Mouse (Mus musculus) gastrocnemius, postnatal 10 days (tissue): Measurements from ENCODE around the gene Olfr916. TPM values are rescaled to one million over a fixed set of nuclear protein-coding genes. Genes with fewer than 3 reads are reported as not detected.

ENCODE experiments used
- DNase-seq: peaks from one replicate; pipeline ENCODE4 v3.0.0; 2021; ENCODE audit warnings: mixed read lengths
- long read RNA-seq, 2 experiments: library from polyadenylated mRNA; stranded (forward); transcript quantifications; one replicate each; pipeline ENCODE4 v2.0.0; 2021
- total RNA-seq, 2 experiments: library from RNA; stranded (reverse); gene quantifications; 2 replicates each; pipeline ENCODE4 v1.2.3; 2021

Gene Olfr916
- not detected for total RNA-seq
- long read RNA-seq, experiment 1 = 0 reads
- long read RNA-seq, experiment 2 = 0 reads

DNA sequence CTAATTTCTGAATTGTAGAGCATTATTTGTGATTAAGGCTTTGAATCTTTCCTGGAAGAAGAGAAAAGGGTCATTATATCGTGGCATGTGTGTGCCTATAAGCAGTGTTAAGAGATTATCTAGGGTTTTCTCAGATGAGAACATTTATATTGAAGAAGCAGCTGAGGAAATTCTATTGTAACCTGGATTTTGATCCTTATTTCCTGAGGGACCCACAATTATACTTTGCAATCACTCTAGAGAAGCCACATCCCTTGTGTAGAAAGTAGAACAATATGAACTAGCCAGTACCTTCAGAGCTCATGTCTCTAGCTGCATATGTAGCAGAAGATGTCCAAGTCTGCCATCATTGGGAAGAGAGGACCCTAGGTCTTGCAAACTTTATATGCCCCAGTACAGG lies at the start of gene Olfr916:
Gene Olfr916, minus strand, starts transcription at position 101 of the 400 bp plus-strand sequence.
- DNase-seq = no peak

DNA sequence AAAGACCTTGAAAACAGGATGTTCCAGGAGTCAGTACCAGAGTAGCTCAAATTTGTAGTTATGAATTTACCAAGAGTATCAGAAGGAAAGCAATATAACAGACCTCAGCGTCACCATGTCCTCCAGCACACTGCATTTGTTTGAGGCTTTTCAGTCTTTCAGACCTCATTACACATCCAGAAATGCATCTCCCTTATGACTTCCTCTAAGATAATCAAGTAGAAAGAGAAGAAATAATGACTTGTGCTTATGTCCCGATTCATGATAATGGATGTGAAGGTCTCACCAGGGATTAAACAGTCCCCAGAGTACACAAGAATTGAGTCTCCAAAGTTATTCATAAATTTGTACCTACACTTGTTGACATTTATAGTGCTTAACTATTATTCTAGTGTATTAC lies 14.8 kb upstream of the Olfr916 start, which contains the start of gene Olfr918:
Gene Olfr918, minus strand, starts transcription at position 101 of the 400 bp plus-strand sequence.
- no peak for DNase-seq

DNA sequence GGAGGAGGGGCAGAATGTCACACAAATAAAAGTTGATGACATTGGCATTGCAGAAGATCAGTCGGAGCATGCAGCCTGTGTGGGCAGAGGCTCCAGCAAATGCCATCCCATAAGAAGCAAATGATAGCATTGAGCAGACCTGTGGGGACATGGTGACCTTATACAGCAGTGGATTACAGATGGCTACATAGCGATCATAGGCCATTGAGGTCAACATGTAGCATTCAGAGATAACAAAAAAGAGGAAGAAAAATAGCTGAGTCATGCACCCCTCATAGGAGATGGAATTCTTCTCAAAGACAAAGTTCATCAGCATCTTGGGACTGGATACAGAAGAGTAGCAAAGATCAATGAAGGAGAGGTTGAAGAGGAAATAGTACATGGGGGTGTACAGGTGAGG lies 13.2 kb upstream of the Olfr916 start:
- DNase-seq = no peak

DNA sequence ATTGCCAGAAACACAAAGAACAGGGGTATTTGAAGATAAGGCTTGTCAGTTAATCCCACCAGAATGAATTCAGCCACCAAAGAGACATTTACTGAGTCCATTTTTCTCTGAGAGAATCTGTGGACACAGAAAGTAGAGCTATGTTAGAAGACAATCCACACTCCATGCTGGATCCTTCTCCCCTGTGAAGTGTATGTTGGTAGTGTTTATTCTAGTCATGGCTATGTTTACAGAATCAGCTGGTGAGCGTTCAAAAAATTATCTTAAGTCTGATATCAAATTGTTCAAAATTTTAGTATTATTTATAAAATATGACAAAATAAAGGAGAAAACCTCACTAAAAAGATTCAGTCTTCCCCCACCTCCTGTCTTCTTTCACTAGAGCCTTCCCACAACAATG lies 6.1 kb upstream of the Olfr916 start, which contains the start of gene Olfr917:
Gene Olfr917, minus strand, starts transcription at position 101 of the 400 bp plus-strand sequence.
- no peak for DNase-seq

DNA sequence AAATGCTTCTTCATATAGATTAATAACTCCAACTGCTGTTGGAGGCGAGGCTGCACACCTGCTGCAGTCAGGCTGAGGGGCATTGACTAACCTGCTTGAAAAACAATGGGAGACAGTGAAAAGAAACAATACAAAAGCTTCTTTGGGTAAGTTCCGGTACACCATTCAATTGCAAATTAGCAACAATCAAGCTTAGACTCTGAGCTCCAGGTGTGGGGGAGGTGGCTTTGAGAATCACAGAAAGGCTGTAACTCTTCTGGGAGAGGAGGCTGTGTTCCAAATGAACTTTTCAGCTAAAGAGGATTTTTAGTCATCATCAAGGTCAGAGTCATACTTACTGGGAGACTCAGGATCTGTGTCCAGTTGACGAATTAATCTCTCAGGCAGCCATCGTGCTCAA lies 27.3 kb downstream of the Olfr916 start:
- no peak for DNase-seq

Other genes with a start within 250 kb of the Olfr916 start
- gene Olfr901, start 230.4 kb downstream of the Olfr916 start, total RNA-seq = not detected
- gene Olfr902, start 212.2 kb downstream of the Olfr916 start, total RNA-seq = not detected
- gene Olfr904, start 196.7 kb downstream of the Olfr916 start, total RNA-seq = not detected
- gene Olfr905, start 188.8 kb downstream of the Olfr916 start, total RNA-seq = not detected
- not detected for gene Olfr906, start 172.8 kb downstream of the Olfr916 start, total RNA-seq
- gene Olfr907, start 164.1 kb downstream of the Olfr916 start, total RNA-seq = not detected
- gene Olfr911-ps1, start 138.3 kb downstream of the Olfr916 start, total RNA-seq = not detected
- not detected for gene Olfr910, start 122.0 kb downstream of the Olfr916 start, total RNA-seq
- not detected for gene Olfr912, start 79.7 kb downstream of the Olfr916 start, total RNA-seq
- not detected for gene Olfr913, start 67.1 kb downstream of the Olfr916 start, total RNA-seq
- gene Olfr914, start 54.8 kb downstream of the Olfr916 start, total RNA-seq = not detected
- not detected for gene Olfr917, start 6.0 kb upstream of the Olfr916 start, total RNA-seq
- gene Olfr918, start 14.7 kb upstream of the Olfr916 start, total RNA-seq = not detected
- not detected for gene Olfr919, start 43.8 kb upstream of the Olfr916 start, total RNA-seq
- gene Vwa5a, start 58.4 kb upstream of the Olfr916 start, total RNA-seq = 10 to 100 TPM; 22.5 to 29.6 TPM
- gene Olfr920, start 92.4 kb upstream of the Olfr916 start, total RNA-seq = under 1 TPM; 0.07 to 0.12 TPM
- not detected for gene Olfr921, start 113.2 kb upstream of the Olfr916 start, total RNA-seq
- not detected for gene Olfr922, start 154.7 kb upstream of the Olfr916 start, total RNA-seq
- not detected for gene Olfr923, start 166.7 kb upstream of the Olfr916 start, total RNA-seq
- not detected for gene Olfr924, start 184.6 kb upstream of the Olfr916 start, total RNA-seq
- gene Olfr26, start 195.2 kb upstream of the Olfr916 start, total RNA-seq = not detected
- not detected for gene Olfr926, start 217.3 kb upstream of the Olfr916 start, total RNA-seq